Mouse (Mus musculus): ENCODE results near the gene Frat2.

The Frat2 gene

GRCm38 (mm10) chr19:41842706-41843105 lies 5.2 kb downstream of the Frat2 start:
- no peak for DNase-seq

GRCm38 (mm10) chr19:41842196-41842595 lies 5.7 kb downstream of the Frat2 start:
- no peak for DNase-seq

GRCm38 (mm10) chr19:41841105-41841750 lies 6.7 kb downstream of the Frat2 start:
- no peak for DNase-seq

- DNase-seq, result no peak
These were observed 8.2 kb downstream of the Frat2 start for GRCm38 (mm10) chr19:41839685-41840084.

GRCm38 (mm10) chr19:41838808-41839207 lies 9.1 kb downstream of the Frat2 start:
- DNase-seq, result no peak

GRCm38 (mm10) chr19:41837917-41838261 lies 10.0 kb downstream of the Frat2 start:
- DNase-seq, result no peak

- DNase-seq, result no peak
These were observed 10.6 kb downstream of the Frat2 start for GRCm38 (mm10) chr19:41837194-41837916.

GRCm38 (mm10) chr19:41836719-41837118 lies 11.2 kb downstream of the Frat2 start:
- no peak for DNase-seq

GRCm38 (mm10) chr19:41835816-41836215 lies 12.1 kb downstream of the Frat2 start:
- DNase-seq, result no peak

- DNase-seq, result no peak
These were observed 12.5 kb downstream of the Frat2 start for GRCm38 (mm10) chr19:41835407-41835806.

- no peak for DNase-seq
These were observed 15.3 kb downstream of the Frat2 start for GRCm38 (mm10) chr19:41832501-41833201.

GRCm38 (mm10) chr19:41831718-41832391 lies 16.1 kb downstream of the Frat2 start:
- no peak for DNase-seq

- no peak for DNase-seq
These were observed 16.8 kb downstream of the Frat2 start for GRCm38 (mm10) chr19:41831101-41831570.

GRCm38 (mm10) chr19:41830106-41831031 lies 17.6 kb downstream of the Frat2 start:
- peak; percentile 37 for DNase-seq

GRCm38 (mm10) chr19:41829381-41830105 lies 18.4 kb downstream of the Frat2 start, which contains the start of gene Frat1:
Gene Frat1 (plus strand): TSS chr19:41829970.
- DNase-seq, result peak; percentile 91

GRCm38 (mm10) chr19:41828941-41829340 lies 19.0 kb downstream of the Frat2 start:
- DNase-seq, result no peak

- no peak for DNase-seq
These were observed 21.4 kb downstream of the Frat2 start for GRCm38 (mm10) chr19:41826529-41826928.

GRCm38 (mm10) chr19:41824950-41825349 lies 23.0 kb downstream of the Frat2 start:
- no peak for DNase-seq

GRCm38 (mm10) chr19:41822589-41822988 lies 25.3 kb downstream of the Frat2 start:
- DNase-seq, result no peak

- no peak for DNase-seq
These were observed 26.5 kb downstream of the Frat2 start for GRCm38 (mm10) chr19:41821436-41821835.

GRCm38 (mm10) chr19:41818749-41819148 lies 29.2 kb downstream of the Frat2 start:
- DNase-seq, result no peak
